Mouse (Mus musculus) midbrain, embryonic 14.5 days (tissue): ENCODE measurements around the gene B3gnt2. TPM values are rescaled to one million over a fixed set of nuclear protein-coding genes. Genes with fewer than 3 reads are reported as not detected.
A peak's percentile ranks its signal among the peaks of the same experiment; 100 is the strongest.

ENCODE experiments used
- ATAC-seq: fragments of 200-750 bp; cut with Nextera tagmentation; 2 replicates; pipeline ENCODE4 v1.8.0; 2017; ENCODE audit warnings: moderate number of reproducible peaks, moderate library complexity; ENCODE audit not compliant: low FRiP score, low TSS enrichment
- DNase-seq: peaks from one replicate; pipeline ENCODE4 v3.0.0-alpha.2; 2015
- H3K27ac ChIP-seq: fragments of 300-500 bp; sonication (generic); replicated peaks from 2 replicates; pipeline ENCODE4 v1.5.1; 2014; ENCODE audit warnings: mild to moderate bottlenecking, low read depth, low read length, moderate library complexity
- H3K27me3 ChIP-seq: fragments of 300-500 bp; sonication (generic); 2 replicates; pipeline ENCODE4 v1.6.1; 2014; ENCODE audit warnings: low read length, control low read depth, mixed read lengths; ENCODE audit not compliant: control insufficient read depth, insufficient read depth
- H3K36me3 ChIP-seq: fragments of 300-500 bp; sonication (generic); 2 replicates; pipeline ENCODE4 v1.6.1; 2014; ENCODE audit warnings: low read length, control low read depth; ENCODE audit not compliant: control insufficient read depth, insufficient read depth
- H3K4me1 ChIP-seq: fragments of 300-500 bp; sonication (generic); 2 replicates; pipeline ENCODE4 v1.6.1; 2014; ENCODE audit warnings: mild to moderate bottlenecking, antibody characterized with exemption, low read length, control low read depth; ENCODE audit not compliant: control insufficient read depth, insufficient read depth
- H3K4me2 ChIP-seq: fragments of 300-500 bp; sonication (generic); 2 replicates; pipeline ENCODE4 v1.6.1; 2014; ENCODE audit warnings: mild to moderate bottlenecking, low read length, moderate library complexity
- H3K4me3 ChIP-seq: fragments of 300-500 bp; sonication (generic); replicated peaks from 2 replicates; pipeline ENCODE4 v1.5.1; 2014; ENCODE audit warnings: low read depth, low read length
- H3K9ac ChIP-seq: fragments of 300-500 bp; sonication (generic); replicated peaks from 2 replicates; pipeline ENCODE4 v1.6.1; 2014; ENCODE audit warnings: mild to moderate bottlenecking, low read length, moderate library complexity
- H3K9me3 ChIP-seq: fragments of 300-500 bp; sonication (generic); 2 replicates; pipeline ENCODE4 v1.6.1; 2016; ENCODE audit warnings: low read length, control low read depth, mixed read lengths; ENCODE audit not compliant: control insufficient read depth
- WGBS: fragments of 180-500 bp; shearing (Covaris S2); extraction: QIAGEN DNeasy Blood & Tissue Kit; methylation state at CpG from one replicate; pipeline ENCODE4 v1.1.7; 2014; 5-methylcytosine and 5-hydroxymethylcytosine counted together
- polyA plus RNA-seq: library from polyadenylated mRNA; unstranded; fragments of >200 nt; fragmentation: Nextera tagmentation; extraction: Ambion mirVana; gene quantifications from 2 replicates; pipeline ENCODE4 v1.2.1, GENCODE M21; 2014

The B3gnt2 gene
- polyA plus RNA-seq, 1 experiment from 2014 or later = 2.6 TPM

DNA sequence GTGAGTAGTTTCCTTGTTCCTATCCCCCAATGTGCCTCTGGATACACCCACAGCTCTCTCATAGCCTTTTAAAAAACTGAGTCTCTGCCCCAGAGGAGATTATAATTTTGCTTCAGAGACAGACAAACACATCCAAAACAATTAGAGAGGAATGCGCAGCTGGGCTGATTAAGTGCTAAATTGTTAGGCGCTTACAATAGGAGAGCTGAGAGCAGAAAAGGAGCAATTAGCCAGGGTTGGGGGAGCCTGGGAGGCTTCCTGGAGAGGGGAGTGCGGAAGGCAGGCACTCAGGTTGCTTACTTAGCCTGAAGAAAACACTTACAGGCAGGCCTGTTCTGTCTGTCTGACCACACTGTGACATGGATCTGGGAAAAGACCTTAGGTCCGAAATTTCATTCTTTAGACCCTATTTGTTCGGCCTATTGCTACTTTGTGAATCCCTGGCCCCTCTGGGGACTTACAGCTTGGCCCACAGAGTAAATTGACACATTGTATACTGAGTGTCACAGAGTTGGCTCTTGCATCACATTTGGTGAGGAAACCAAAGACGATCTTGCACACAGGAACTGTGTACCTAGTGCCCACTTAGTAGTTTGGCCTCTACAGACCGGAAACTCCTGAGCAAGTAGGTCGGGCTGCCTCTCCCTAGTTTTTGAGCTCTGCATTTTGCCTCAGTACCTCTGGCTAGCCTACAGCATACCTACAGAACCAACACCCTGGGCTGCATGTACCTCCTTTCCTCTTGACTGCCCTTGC, 3.7 kb upstream of the B3gnt2 start:
- Histone ChIP-seq H3K27ac (no peak overlapping the region), H3K9ac (no peak overlapping the region), H3K4me2 (no peak overlapping the region), H3K4me3 (no peak overlapping the region), H3K27me3 (peaks cover 38% of the 10 kb centered on the region), H3K36me3 (no peaks in the 10 kb centered on the region), H3K4me1 (peaks cover 8% of the 10 kb centered on the region), H3K9me3 (no peaks in the 10 kb centered on the region)
- 49% methylated on average over 8 of the region's 8 CpGs for WGBS
- ATAC-seq (no peak), DNase-seq (no peak)

- no peaks in the 10 kb centered on the region for H3K9me3 ChIP-seq
- 55% methylated on average over 4 of the region's 4 CpGs for WGBS
- H3K4me1 ChIP-seq = peaks cover 14% of the 10 kb centered on the region
- DNase-seq (no peak), ATAC-seq (no peak)
- H3K27me3 ChIP-seq = peaks cover 47% of the 10 kb centered on the region
- H3K4me2 ChIP-seq = no peak overlapping the region
- no peak overlapping the region for H3K27ac ChIP-seq
- no peak overlapping the region for H3K4me3 ChIP-seq
- no peak overlapping the region for H3K9ac ChIP-seq
- H3K36me3 ChIP-seq = no peaks in the 10 kb centered on the region
Measured at GRCm38 (mm10) chr11:22863581-22863980, 2.8 kb upstream of the B3gnt2 start.

GRCm38 (mm10) chr11:22861315-22861714, 554 bp upstream of the B3gnt2 start:
- 65% methylated on average over 4 of the region's 4 CpGs for WGBS

GRCm38 (mm10) chr11:22859633-22860334, 977 bp downstream of the B3gnt2 start:
- ATAC-seq (peak; percentile 90), DNase-seq (peak; percentile 89)
- Histone ChIP-seq H3K9ac (peak overlapping the region; percentile 64), H3K4me2 (peak overlapping the region; percentile 99), H3K27me3 (peaks cover 71% of the 10 kb centered on the region), H3K36me3 (no peaks in the 10 kb centered on the region), H3K9me3 (no peaks in the 10 kb centered on the region), H3K4me1 (peaks cover 15% of the 10 kb centered on the region), H3K4me3 (peak overlapping the region; percentile 67), H3K27ac (no peak overlapping the region)
- WGBS = under 1% methylated on average over 55 of the region's 55 CpGs

More at GRCm38 (mm10) chr11:22861315-22861714, 554 bp upstream of the B3gnt2 start:
- no peaks in the 10 kb centered on the region for H3K36me3 ChIP-seq
- DNase-seq (no peak), ATAC-seq (no peak)
- peaks cover 70% of the 10 kb centered on the region for H3K27me3 ChIP-seq
- H3K4me1 ChIP-seq = peaks cover 15% of the 10 kb centered on the region
- no peak overlapping the region for H3K9ac ChIP-seq
- H3K4me2 ChIP-seq = no peak overlapping the region
- no peaks in the 10 kb centered on the region for H3K9me3 ChIP-seq
- no peak overlapping the region for H3K4me3 ChIP-seq
- no peak overlapping the region for H3K27ac ChIP-seq

DNA sequence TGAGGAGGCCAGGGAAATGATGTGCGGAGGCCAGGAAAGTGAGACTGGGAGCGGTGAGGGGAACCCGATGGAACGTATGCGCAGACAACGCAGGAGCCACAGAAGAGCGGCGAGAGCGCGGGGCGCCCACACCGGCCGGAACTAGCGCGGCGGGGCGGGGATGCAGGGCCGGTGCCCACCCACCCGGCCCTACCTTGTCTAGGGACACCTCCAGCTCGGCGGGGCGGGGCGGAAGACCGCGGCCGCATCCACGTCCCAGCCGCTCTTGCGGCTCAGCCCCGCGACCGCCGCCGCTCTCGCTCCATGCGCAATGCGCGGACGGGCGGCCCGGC, 1.5 kb downstream of the B3gnt2 start:
- Histone ChIP-seq H3K9ac (peak overlapping the region; percentile 64), H3K9me3 (no peaks in the 10 kb centered on the region), H3K36me3 (no peaks in the 10 kb centered on the region), H3K4me3 (peak overlapping the region; percentile 67), H3K27me3 (peaks cover 71% of the 10 kb centered on the region), H3K4me1 (peaks cover 15% of the 10 kb centered on the region), H3K4me2 (peak overlapping the region; percentile 99), H3K27ac (no peak overlapping the region)
- no peak for ATAC-seq
- no peak for DNase-seq
- 1% methylated on average over 25 of the region's 41 CpGs for WGBS

- peak overlapping the region; percentile 99 for H3K4me2 ChIP-seq
- peak overlapping the region; percentile 67 for H3K4me3 ChIP-seq
- H3K27ac ChIP-seq = no peak overlapping the region
- H3K36me3 ChIP-seq = no peaks in the 10 kb centered on the region
- WGBS = 2% methylated on average over 50 of the region's 50 CpGs
- DNase-seq (peak; percentile 32), ATAC-seq (peak; percentile 28; the same call in 1 of the 2 replicates)
- H3K9ac ChIP-seq = peak overlapping the region; percentile 64
- peaks cover 15% of the 10 kb centered on the region for H3K4me1 ChIP-seq
- no peaks in the 10 kb centered on the region for H3K9me3 ChIP-seq
- H3K27me3 ChIP-seq = peaks cover 71% of the 10 kb centered on the region
Measured at GRCm38 (mm10) chr11:22858441-22859300, 2.1 kb downstream of the B3gnt2 start.

- peak overlapping the region; percentile 99 for H3K4me2 ChIP-seq
- DNase-seq (no peak), ATAC-seq (no peak)
- peaks cover 15% of the 10 kb centered on the region for H3K4me1 ChIP-seq
- peaks cover 63% of the 10 kb centered on the region for H3K27me3 ChIP-seq
- H3K9me3 ChIP-seq = no peaks in the 10 kb centered on the region
- H3K27ac ChIP-seq = no peak overlapping the region
- no peaks in the 10 kb centered on the region for H3K36me3 ChIP-seq
- 14% methylated on average over 25 of the region's 25 CpGs for WGBS
- H3K9ac ChIP-seq = no peak overlapping the region
- H3K4me3 ChIP-seq = peak overlapping the region; percentile 67
Measured at GRCm38 (mm10) chr11:22857705-22858440, 2.9 kb downstream of the B3gnt2 start.

- no peak for DNase-seq
- 81% methylated on average over 5 of the region's 5 CpGs for WGBS
- Histone ChIP-seq H3K36me3 (no peaks in the 10 kb centered on the region), H3K4me1 (peaks cover 15% of the 10 kb centered on the region), H3K27ac (no peak overlapping the region), H3K9me3 (no peaks in the 10 kb centered on the region), H3K4me3 (no peak overlapping the region), H3K9ac (no peak overlapping the region), H3K27me3 (peaks cover 58% of the 10 kb centered on the region), H3K4me2 (no peak overlapping the region)
- no peak for ATAC-seq
Measured at GRCm38 (mm10) chr11:22857106-22857704, 3.6 kb downstream of the B3gnt2 start.
